Mouse (Mus musculus) brain, adult 2 months (tissue): Measurements from ENCODE around the gene Idh3a.

Source experiments
- DNase-seq: peaks from one replicate; pipeline ENCODE4 v3.0.0; 2011; ENCODE audit warnings: low read depth, low spot score

Gene Idh3a

GRCm38 (mm10) chr9:54647456-54647855, 61.3 kb downstream of the Idh3a start:
- DNase-seq, result no peak

- no peak for DNase-seq
Observed at GRCm38 (mm10) chr9:54649360-54649759, 63.2 kb downstream of the Idh3a start.

GRCm38 (mm10) chr9:54652778-54653177, 66.6 kb downstream of the Idh3a start:
- no peak for DNase-seq
